17 mouse cellular contexts compared by ENCODE assay signal in genomic region chr15:30306437-30306836, GRCm38 (mm10).
A peak's percentile ranks its signal among the peaks of the same experiment; 100 is the strongest.
DNase-seq lines count a peak whose midpoint lies in the region; ATAC-seq lines count a peak whose summit lies in the region.
"Had no signal": no experiment of that assay in that cellular context is flagged by ENCODE, and none has a peak within 500 bp of the region (broad histone marks: within the 10 kb centered on the region; RNA-seq: fewer than 3 reads in every experiment).

No protein-coding gene starts in this region.

- no peak overlapping the region for H3K4me2 ChIP-seq in midbrain, embryonic 13.5 days (replicated peaks)
- H3K4me2 ChIP-seq in midbrain, embryonic 15.5 days = no peak overlapping the region
- H3K4me2 ChIP-seq: liver, embryonic 11.5 days; lung, embryonic 14.5 days; midbrain, embryonic 12.5 days had no signal

- H3K27ac ChIP-seq in midbrain, embryonic 13.5 days = no peak overlapping the region
- no peak overlapping the region for H3K27ac ChIP-seq in midbrain, embryonic 15.5 days
- H3K27ac ChIP-seq: kidney, postnatal 0 days; limb, embryonic 10.5 days; macrophage; midbrain, embryonic 12.5 days had no signal

- peak; percentile 29 to 33 for DNase-seq in cerebellum, postnatal 10 days
- no peak for DNase-seq in cerebellum, postnatal 25 days
- DNase-seq in heart, adult 11 months = peak; percentile 46
- DNase-seq in heart, postnatal 14 days = no peak
- DNase-seq in left cerebral cortex, postnatal 25 days (ENCODE audit: low spot score in 2 of 2) = peak; percentile 28 to 70
- no peak for DNase-seq in lung, postnatal 25 days (ENCODE audit: low spot score)
- DNase-seq: kidney, adult 11 months; lung, embryonic 14.5 days; retina, postnatal 1 day had no signal

- intact Hi-C loops in heart, postnatal 14 days (cut with DNase I) = no loop called here
- intact Hi-C loops in left cerebral cortex, postnatal 25 days (cut with DNase I) = loop anchor here (10.0 kb wide), 1 partner anchor 132 kb away; the partner anchor contains the start of gene Ctnnd2

- ATAC-seq in midbrain, embryonic 13.5 days = peak; percentile 34; the same call in 1 of the 2 replicates
- no peak for ATAC-seq in midbrain, embryonic 15.5 days (replicated peaks)
- ATAC-seq: hindbrain, embryonic 16.5 days had no signal

- WGBS in midbrain, embryonic 13.5 days = 84% methylated on average over 7 of the region's 7 CpGs
- WGBS in midbrain, embryonic 15.5 days = 82% methylated on average over 7 of the region's 7 CpGs

- no peak overlapping the region for H3K4me3 ChIP-seq in midbrain, embryonic 13.5 days (replicated peaks)
- H3K4me3 ChIP-seq in midbrain, embryonic 15.5 days = no peak overlapping the region
- H3K4me3 ChIP-seq: limb, embryonic 10.5 days; midbrain, embryonic 12.5 days had no signal

- no peaks in the 10 kb centered on the region for H3K9me3 ChIP-seq in midbrain, embryonic 13.5 days
- no peaks in the 10 kb centered on the region for H3K9me3 ChIP-seq in midbrain, embryonic 15.5 days
- H3K9me3 ChIP-seq: limb, embryonic 10.5 days; midbrain, embryonic 12.5 days had no signal

- H3K27me3 ChIP-seq in midbrain, embryonic 13.5 days = no peaks in the 10 kb centered on the region
- no peaks in the 10 kb centered on the region for H3K27me3 ChIP-seq in midbrain, embryonic 15.5 days (replicated peaks)
- H3K27me3 ChIP-seq: midbrain, embryonic 12.5 days had no signal

- no peak overlapping the region for H3K9ac ChIP-seq in midbrain, embryonic 13.5 days (replicated peaks)
- H3K9ac ChIP-seq in midbrain, embryonic 15.5 days = no peak overlapping the region
- H3K9ac ChIP-seq: lung, embryonic 14.5 days; midbrain, embryonic 12.5 days had no signal

- H3K4me1 ChIP-seq in midbrain, embryonic 13.5 days (replicated peaks) = no peaks in the 10 kb centered on the region
- no peaks in the 10 kb centered on the region for H3K4me1 ChIP-seq in midbrain, embryonic 15.5 days
- H3K4me1 ChIP-seq: limb, embryonic 10.5 days; midbrain, embryonic 12.5 days had no signal

- no peaks in the 10 kb centered on the region for H3K36me3 ChIP-seq in midbrain, embryonic 13.5 days
- no peaks in the 10 kb centered on the region for H3K36me3 ChIP-seq in midbrain, embryonic 15.5 days (replicated peaks)
- H3K36me3 ChIP-seq: limb, embryonic 10.5 days; midbrain, embryonic 12.5 days had no signal

Comparison
In these comparisons a context has a peak if more than half of its experiments do, and no peak if none do; other contexts are left out.
1. DNase-seq: peak in cerebellum, postnatal 10 days (2 of 2), heart, adult 11 months (single experiment) and left cerebral cortex, postnatal 25 days (2 of 2); none in cerebellum, postnatal 25 days (0 of 2), heart, postnatal 14 days (0 of 2) and lung, postnatal 25 days (single experiment).